Comparison of ENCODE assay signal across 8 mouse cellular contexts in genomic region chr4:119109640-119110039, GRCm38 (mm10). TPM values are rescaled to one million over a fixed set of nuclear protein-coding genes. Genes with fewer than 3 reads are reported as not detected.
A peak's percentile ranks its signal among the peaks of the same experiment; 100 is the strongest.
DNase-seq lines count a peak whose midpoint lies in the region; ATAC-seq and TF ChIP-seq lines count a peak whose summit lies in the region.

No protein-coding gene starts in this region.

- no peaks in the 10 kb centered on the region for H3K36me3 ChIP-seq in lung, postnatal 0 days (ENCODE audit: insufficient read depth, low read length)
- H3K36me3 ChIP-seq in limb, embryonic 12.5 days = peaks cover 26% of the 10 kb centered on the region
- H3K36me3 ChIP-seq in small intestine, adult 2 months (ENCODE audit: control insufficient read depth, insufficient read depth, low read length) = no peaks in the 10 kb centered on the region

- TF ChIP-seq CTCF in cerebellum, adult 2 months (IDR thresholded peaks at IDR 0.05; ENCODE audit: borderline replicate concordance, insufficient read depth, low read depth, low read length) = no peak
- no peak for TF ChIP-seq CTCF in lung, postnatal 0 days (IDR thresholded peaks at IDR 0.05)
- TF ChIP-seq CTCF in small intestine, adult 2 months (IDR thresholded peaks at IDR 0.05; ENCODE audit: extremely low read depth, insufficient read length, insufficient replicate concordance, low read depth, low read length) = no peak

- no peak for TF ChIP-seq POLR2A in cerebellum, adult 2 months (IDR thresholded peaks at IDR 0.05; ENCODE audit: borderline replicate concordance, insufficient read depth, low read length)
- no peak for TF ChIP-seq POLR2A in small intestine, adult 2 months (IDR thresholded peaks at IDR 0.05; ENCODE audit: low read depth, low read length)

- H3K9me3 ChIP-seq in lung, postnatal 0 days (ENCODE audit: low read length) = no peaks in the 10 kb centered on the region
- no peaks in the 10 kb centered on the region for H3K9me3 ChIP-seq in limb, embryonic 12.5 days

- no peak for ATAC-seq in lung, postnatal 0 days
- ATAC-seq in limb, embryonic 12.5 days (ENCODE audit: insufficient number of reproducible peaks, insufficient read depth, low FRiP score, low TSS enrichment, low read depth) = no peak

- no peaks in the 10 kb centered on the region for H3K27me3 ChIP-seq in cerebellum, adult 2 months (ENCODE audit: control insufficient read depth, insufficient read depth, low read length)
- H3K27me3 ChIP-seq in lung, postnatal 0 days (replicated peaks; ENCODE audit: insufficient read depth, low read length) = no peaks in the 10 kb centered on the region
- H3K27me3 ChIP-seq in limb, embryonic 12.5 days = no peaks in the 10 kb centered on the region
- H3K27me3 ChIP-seq in small intestine, adult 2 months (ENCODE audit: control insufficient read depth, insufficient read depth, low read length) = no peaks in the 10 kb centered on the region

- no peak for TF ChIP-seq EP300 in lung, postnatal 0 days (IDR thresholded peaks at IDR 0.05)

- H3K4me3 ChIP-seq in cerebellum, adult 2 months (replicated peaks; ENCODE audit: insufficient read depth, low read depth, low read length) = peak overlapping the region; percentile 97
- peak overlapping the region; percentile 87 for H3K4me3 ChIP-seq in lung, postnatal 0 days (ENCODE audit: low read depth, low read length)
- H3K4me3 ChIP-seq in limb, embryonic 12.5 days (replicated peaks) = peak overlapping the region; percentile 75
- H3K4me3 ChIP-seq in small intestine, adult 2 months (ENCODE audit: low read depth, low read length) = peak overlapping the region; percentile 68

- no peak overlapping the region for H3K27ac ChIP-seq in cerebellum, adult 2 months (ENCODE audit: insufficient read depth, low read length)
- peak overlapping the region; percentile 93 for H3K27ac ChIP-seq in lung, postnatal 0 days (ENCODE audit: low read length)
- H3K27ac ChIP-seq in limb, embryonic 12.5 days = peak overlapping the region; percentile 100
- no peak overlapping the region for H3K27ac ChIP-seq in small intestine, adult 2 months (ENCODE audit: insufficient read depth, low read depth, low read length)

- WGBS in cerebellum, adult 2 months = 25% methylated on average over 11 of the region's 11 CpGs
- WGBS in lung, postnatal 0 days = 14% methylated on average over 11 of the region's 11 CpGs
- 11% methylated on average over 11 of the region's 11 CpGs for WGBS in limb, embryonic 12.5 days
- WGBS in small intestine, adult 2 months = 21% methylated on average over 11 of the region's 11 CpGs

- H3K4me2 ChIP-seq in lung, postnatal 0 days (replicated peaks; ENCODE audit: low read depth, low read length) = peak overlapping the region; percentile 79
- H3K4me2 ChIP-seq in limb, embryonic 12.5 days = peak overlapping the region; percentile 75

- DNase-seq in cerebellum, adult 2 months = no peak
- no peak for DNase-seq in cerebellum, postnatal 14 days
- DNase-seq in lung, postnatal 0 days (ENCODE audit: low spot score) = no peak
- DNase-seq in lung, postnatal 25 days (ENCODE audit: low spot score) = no peak
- no peak for DNase-seq in adrenal gland, postnatal 36 days
- DNase-seq in urinary bladder, postnatal 25 days (ENCODE audit: low spot score) = no peak

- H3K9ac ChIP-seq in lung, postnatal 0 days (replicated peaks; ENCODE audit: low read depth) = peak overlapping the region; percentile 84; the same call in 1 of the 2 replicates
- peak overlapping the region; percentile 93 for H3K9ac ChIP-seq in limb, embryonic 12.5 days (replicated peaks)

- no peaks in the 10 kb centered on the region for H3K4me1 ChIP-seq in cerebellum, adult 2 months (ENCODE audit: control insufficient read depth, insufficient read depth, low read length)
- peaks cover 19% of the 10 kb centered on the region for H3K4me1 ChIP-seq in lung, postnatal 0 days (ENCODE audit: insufficient read depth, low read depth, low read length)
- peaks cover 77% of the 10 kb centered on the region for H3K4me1 ChIP-seq in limb, embryonic 12.5 days (replicated peaks)
- H3K4me1 ChIP-seq in small intestine, adult 2 months (ENCODE audit: control insufficient read depth, insufficient read depth, insufficient read length, low read length) = peaks cover 12% of the 10 kb centered on the region; the same call in 1 of the 2 replicates

RNA-seq across cellular contexts. Expression of gene Slc2a1, which starts 1.1 kb away (rescaled TPM):
- 121 and 125 TPM in 2 replicates for polyA plus RNA-seq in cerebellum, adult 2 months (2012; rRNA removed)
- polyA plus RNA-seq in lung, postnatal 0 days (2015; fragmentation: Nextera tagmentation; extraction: Ambion mirVana) = 16.7 and 20.4 TPM in 2 replicates
- 98.1 and 100 TPM in 2 replicates for polyA plus RNA-seq in limb, embryonic 12.5 days (2016; fragmentation: Nextera tagmentation; extraction: Ambion mirVana)
- 20.1 and 24.1 TPM in 2 replicates for polyA plus RNA-seq in small intestine, adult 2 months (2012; rRNA removed)
- total RNA-seq in adrenal gland, postnatal 36 days (2021) = 10 to 100 TPM; 19.8 to 20.2 TPM

Comparison
In these comparisons a context has a peak if more than half of its experiments do, and no peak if none do; other contexts are left out.
1. H3K27ac ChIP-seq: peak in lung, postnatal 0 days (single experiment) and limb, embryonic 12.5 days (single experiment); none in cerebellum, adult 2 months (single experiment) and small intestine, adult 2 months (single experiment).
2. Peak in every context shown above with its lines, with median percentiles within 50 percentile points of each other: H3K4me3 ChIP-seq.